Mouse (Mus musculus): Measurements from ENCODE around the gene Slc4a1. TPM values are rescaled to one million over a fixed set of nuclear protein-coding genes. Genes with fewer than 3 reads are reported as not detected.
"Not testable (repeated sequence)": the region's sequence is repeated elsewhere in the genome, so short reads cannot be mapped to it uniquely, and the experiment has no call there.

Gene Slc4a1
- total RNA-seq, 2 experiments from 2014 or later = 5,184 to 5,198 TPM

DNA sequence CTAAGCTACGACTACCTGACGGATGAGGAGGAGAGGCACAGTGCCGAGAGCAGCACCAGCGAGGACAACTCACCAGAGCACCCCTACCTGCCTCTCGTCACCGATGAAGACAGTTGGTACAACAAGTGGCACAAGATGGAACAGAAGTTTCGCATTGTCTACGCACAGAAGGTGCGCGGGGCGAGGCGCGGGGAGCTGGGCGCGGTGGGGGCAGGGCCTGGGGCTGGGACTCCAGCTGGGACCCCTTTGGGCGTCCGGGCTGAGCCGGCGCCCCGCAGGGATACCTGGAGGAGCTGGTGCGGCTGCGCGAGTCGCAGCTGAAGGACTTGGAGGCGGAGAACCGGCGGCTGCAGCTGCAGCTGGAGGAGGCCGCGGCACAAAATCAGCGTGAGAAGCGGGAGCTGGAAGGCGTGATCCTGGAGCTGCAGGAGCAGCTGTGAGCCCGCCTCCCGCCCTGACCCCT, 33.6 kb upstream of the Slc4a1 start:
- no peak for ATAC-seq (replicated peaks; ENCODE audit: low FRiP score, poor library complexity, severe bottlenecking)

DNA sequence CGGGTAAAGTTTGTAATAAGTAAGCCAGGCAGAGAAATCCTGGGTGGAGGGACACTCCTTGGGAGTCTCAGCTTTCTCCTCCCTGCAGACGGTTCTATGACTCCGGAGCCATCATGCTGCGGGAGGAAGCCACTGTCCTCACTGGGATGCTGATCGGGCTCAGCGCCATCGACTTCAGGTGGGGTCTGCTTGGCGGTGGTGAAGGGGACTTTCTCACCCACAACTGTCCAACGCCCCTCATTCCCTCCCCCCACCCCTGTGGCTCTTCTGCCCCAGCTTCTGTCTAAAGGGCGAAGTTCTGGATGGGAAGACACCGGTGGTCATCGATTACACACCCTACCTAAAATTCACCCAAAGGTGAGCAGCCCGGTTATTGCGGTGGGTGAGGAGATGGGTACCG, 33.1 kb upstream of the Slc4a1 start:
- ATAC-seq (replicated peaks; ENCODE audit: low FRiP score, poor library complexity, severe bottlenecking) = no peak

DNA sequence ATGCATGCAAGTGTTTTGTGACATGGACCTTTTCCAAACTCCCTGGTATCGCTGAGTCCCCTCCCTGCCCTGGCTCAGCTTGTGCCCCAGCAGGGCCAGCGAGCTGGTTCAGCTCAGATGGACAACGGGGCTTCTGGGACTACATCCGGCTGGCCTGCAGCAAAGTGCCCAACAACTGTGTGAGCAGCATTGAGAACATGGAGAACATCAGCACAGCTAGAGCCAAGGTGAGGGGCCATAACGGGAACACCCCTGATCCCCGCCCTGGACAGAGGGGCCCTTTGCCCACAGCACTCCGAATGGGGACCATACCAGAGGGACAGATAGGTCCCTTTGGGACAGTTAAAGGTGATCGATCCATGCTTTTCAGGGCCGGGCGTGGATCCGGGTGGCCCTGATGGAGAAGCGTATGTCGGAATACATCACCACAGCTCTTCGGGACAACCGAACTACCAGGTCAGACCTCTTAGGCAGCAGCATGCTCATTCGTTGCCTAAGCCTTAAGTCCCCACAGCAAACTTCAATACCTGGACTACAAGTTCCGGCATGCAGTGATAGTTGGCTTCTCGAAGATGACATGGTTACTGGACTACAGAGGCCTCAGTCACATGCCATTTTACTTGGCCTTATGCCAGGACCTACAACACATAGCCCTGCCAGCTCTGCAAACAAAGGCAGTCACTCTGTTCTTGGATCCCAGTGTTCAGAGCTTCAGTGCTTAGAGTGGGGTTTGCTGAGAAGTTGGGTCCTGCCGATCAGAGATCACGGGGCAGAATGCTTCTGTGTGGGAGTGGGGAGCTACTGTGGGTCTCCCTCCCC, 32.2 kb upstream of the Slc4a1 start:
- ATAC-seq (replicated peaks; ENCODE audit: low FRiP score, poor library complexity, severe bottlenecking) = no peak

DNA sequence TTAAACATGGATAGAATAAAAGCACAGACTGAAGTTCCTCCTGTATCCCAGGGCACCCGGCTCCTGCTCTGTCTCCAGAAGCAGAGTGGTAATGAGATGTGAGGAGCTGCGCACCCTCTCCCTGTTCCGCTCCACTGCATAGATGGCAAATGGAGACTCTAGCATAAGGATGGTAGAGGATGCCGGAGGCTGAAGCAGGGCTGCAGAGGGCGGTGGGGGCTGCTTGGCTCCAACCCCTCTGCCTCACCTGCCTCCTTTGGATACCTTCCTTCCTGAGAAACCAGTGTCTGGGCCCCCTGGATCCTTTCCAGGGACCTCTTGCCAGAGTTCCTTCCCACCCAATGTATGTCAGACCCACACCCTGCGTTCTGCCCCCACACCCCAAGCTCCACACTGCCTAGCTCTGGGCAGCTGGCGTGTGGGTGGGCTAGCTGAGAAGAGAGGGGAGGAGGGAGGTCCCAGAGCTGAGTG, 30.7 kb upstream of the Slc4a1 start:
- ATAC-seq (replicated peaks; ENCODE audit: low FRiP score, poor library complexity, severe bottlenecking) = no peak

DNA sequence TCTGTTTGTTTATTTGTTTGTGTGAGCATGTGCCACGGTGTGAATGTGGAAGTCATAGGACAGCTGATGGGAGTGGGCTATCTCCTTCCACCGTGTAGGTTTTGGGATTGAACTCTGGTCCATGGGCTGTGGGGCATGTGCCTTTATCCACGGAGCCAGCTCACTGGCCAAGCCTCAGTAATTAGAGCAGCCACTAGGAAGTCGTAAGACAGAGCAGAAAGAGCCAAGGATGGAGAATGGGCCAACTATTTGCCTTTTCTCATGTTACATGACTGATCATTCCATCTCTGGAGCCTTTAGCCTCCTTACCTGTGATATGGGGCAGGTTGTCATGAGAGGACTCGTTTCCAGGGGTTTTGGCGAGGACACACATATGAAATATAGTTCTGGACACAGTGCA, 30.3 kb upstream of the Slc4a1 start:
- ATAC-seq (replicated peaks; ENCODE audit: low FRiP score, poor library complexity, severe bottlenecking) = no peak

DNA sequence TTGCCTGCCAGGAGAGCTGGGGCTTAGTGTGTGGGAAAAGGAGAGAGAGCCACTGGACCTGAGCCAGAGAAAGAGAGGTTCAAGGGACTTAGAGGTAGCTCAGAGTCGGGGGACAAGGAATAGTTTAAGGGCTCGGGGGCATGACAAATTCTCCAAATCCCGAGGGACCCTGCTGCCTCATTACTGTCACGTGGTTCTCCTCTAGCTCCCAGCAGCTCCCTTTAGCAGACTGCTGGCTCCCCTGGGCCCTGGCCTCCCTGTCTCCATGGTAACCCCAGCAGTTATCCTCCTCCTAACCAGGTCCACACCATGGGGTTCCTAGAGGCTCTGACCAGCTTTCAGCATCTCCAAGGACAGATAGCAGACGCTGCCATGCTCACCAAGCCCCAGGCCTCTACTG, 29.2 kb upstream of the Slc4a1 start:
- ATAC-seq (replicated peaks; ENCODE audit: low FRiP score, poor library complexity, severe bottlenecking) = no peak

DNA sequence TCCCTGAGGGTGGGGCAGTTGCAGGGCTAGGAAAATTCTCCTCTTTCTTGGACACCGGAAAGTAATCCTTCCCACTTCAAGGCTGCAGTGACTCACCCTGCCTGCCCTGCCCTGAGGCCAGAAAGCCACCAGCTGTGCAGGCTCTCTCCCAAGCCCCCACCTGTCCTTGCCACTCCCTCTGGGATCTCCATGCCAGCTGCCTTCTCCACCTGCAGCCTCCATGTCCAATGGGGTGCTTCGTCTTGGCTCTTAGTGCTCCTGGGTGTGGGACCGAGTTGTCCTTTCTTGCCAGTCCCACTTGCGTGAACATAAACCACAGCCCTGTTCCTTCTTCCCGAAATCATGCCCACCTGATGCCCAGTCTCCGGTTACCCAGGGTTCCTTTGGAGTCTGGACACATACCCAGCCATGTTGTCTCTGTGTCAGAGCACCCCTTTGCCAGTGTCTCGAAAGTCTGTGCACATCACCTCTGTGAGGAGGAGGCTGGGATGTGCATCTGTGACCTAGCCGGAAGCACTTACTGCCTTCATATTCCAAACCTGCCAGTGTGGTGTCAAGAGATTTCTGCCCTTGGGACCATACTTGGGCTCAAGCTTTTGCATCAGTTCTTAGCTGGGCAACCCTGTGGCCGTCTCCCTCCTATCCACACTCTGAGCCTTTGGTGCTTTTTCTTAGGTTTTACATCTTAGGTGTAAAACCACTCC, 28.6 kb upstream of the Slc4a1 start:
- ATAC-seq (replicated peaks; ENCODE audit: low FRiP score, poor library complexity, severe bottlenecking) = no peak

DNA sequence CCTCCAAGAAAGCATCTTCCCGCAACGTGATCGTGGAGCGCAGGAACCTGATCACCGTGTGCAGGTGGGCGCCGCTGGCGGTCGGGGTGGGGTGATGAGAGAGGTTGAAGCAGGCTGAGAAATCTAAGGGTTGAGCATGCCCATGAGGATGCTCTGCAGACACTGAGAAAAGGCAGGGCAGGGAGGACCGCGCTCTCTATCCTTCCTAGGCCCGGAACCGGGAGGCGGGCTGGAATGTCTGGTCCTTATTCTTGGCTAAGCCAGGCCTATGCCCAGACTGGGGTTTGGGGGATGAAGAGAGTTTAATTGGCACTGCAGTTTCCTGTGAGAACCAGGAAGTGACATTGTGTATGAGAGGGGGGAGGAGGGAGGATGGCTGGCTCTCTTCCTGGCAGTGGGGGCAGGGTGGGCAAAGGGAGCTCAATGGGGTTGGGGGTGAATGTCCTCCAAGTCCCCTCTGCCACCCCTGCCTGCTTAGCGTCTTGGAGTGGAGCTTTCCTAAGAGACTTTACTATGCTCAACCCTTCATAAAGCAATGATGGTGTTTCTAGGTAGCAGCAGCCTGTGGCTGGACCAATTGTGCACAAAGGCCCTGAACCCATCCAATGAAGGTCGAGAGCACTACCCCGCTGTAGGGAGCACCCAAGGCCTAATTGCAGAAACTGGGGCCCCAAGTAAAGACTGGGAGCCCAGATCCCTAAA, 27.9 kb upstream of the Slc4a1 start:
- ATAC-seq (replicated peaks; ENCODE audit: low FRiP score, poor library complexity, severe bottlenecking) = no peak

DNA sequence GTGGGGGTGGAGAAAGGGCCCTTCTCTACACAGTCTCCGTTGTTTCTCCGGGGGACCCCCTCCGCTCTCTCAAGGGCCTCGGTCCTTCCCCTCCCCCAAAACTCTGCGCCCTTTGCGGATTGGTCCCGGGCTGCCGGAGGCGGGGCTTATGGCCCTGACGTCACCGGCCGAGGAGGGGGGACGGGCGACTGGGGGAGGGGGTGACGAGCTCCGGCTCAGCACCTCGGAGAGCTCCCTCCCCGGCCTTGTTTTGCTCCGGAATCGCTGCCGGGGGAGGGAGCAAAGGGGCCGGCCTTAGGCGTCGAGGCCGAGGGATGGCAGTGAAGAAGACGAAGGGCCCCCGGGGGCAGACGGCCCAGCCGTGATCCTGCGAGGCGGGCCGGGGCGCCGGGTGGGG, 27.2 kb upstream of the Slc4a1 start, which contains the start of gene Rundc3a:
Rundc3a (plus strand) TSS at position 166 of the 397 bp plus-strand sequence.
- no peak for ATAC-seq (replicated peaks; ENCODE audit: low FRiP score, poor library complexity, severe bottlenecking)

DNA sequence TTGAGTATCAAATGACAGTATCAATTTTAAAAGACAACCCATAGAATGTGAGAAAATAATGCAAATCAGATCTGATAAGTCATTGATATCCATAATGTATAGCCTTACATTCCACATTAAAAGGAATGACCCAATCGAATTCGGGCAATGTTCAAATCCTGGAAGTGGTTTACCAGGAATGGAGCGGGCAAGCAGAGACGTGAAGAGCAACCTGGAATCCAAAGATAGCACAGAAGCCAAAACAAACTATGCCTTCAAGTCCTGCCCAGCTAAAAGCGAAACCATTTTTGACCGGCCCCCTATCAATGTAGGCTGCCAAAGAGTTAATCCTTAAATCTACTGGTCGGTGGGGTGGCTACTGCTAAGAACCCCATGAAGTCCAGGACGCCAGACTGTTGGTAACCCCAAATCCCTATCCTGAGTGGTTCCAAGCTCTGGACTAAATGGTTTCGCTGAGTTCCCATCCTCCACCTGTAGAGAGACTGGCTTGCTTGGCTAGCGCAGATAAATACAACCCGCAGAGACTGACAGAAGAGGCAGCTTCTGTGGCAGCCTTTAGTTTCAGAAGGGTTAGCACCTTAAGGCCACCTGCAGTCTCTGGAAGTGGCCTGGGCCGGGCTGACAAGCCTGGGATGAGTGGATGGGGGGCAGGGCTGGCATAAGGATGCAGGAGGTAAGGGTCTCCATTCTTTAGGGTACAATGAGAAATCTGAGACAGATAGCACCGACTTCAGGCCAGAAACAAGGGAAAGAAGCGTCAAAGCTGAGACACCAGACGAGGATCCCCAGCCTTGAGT, 26.6 kb upstream of the Slc4a1 start:
- ATAC-seq (replicated peaks; ENCODE audit: low FRiP score, poor library complexity, severe bottlenecking) = no peak

DNA sequence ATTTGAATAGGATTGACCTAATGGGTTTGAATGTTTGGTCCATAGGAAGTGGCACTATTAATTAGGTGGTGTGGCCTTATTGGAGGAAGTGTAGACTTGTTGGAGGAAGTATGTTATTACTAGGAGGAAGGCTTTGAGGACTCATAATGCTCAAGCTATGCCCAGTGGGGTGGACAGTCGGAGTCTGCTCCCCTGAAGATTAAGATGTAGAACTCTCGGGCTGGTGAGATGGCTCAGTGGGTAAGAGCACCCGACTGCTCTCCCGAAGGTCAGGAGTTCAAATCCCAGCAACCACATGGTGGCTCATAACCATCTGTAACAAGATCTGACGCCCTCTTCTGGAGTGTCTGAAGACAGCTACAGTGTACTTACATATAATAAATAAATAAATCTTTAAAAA, 23.4 kb upstream of the Slc4a1 start:
- not testable (repeated sequence) for ATAC-seq (replicated peaks; ENCODE audit: low FRiP score, poor library complexity, severe bottlenecking)

DNA sequence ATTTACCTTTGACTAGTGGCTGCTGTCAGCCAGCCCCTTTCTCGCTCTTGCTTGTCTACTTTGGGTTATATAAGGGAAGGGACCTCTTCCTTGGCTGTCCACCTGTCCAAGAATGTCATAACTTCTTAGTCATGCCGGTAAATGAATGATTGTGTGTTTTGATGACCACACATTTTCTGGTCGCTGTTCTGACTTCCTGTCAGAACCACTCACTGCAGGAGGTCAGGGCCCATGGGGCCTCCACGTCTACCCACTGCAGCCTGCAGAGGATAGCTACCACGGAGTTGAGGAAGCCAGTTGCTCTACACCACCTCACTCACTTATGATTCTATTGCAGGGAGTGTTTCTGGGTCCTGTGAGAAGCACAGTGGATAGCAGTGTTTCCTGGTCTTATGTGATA, 20.1 kb upstream of the Slc4a1 start:
- ATAC-seq (replicated peaks; ENCODE audit: low FRiP score, poor library complexity, severe bottlenecking) = no peak

DNA sequence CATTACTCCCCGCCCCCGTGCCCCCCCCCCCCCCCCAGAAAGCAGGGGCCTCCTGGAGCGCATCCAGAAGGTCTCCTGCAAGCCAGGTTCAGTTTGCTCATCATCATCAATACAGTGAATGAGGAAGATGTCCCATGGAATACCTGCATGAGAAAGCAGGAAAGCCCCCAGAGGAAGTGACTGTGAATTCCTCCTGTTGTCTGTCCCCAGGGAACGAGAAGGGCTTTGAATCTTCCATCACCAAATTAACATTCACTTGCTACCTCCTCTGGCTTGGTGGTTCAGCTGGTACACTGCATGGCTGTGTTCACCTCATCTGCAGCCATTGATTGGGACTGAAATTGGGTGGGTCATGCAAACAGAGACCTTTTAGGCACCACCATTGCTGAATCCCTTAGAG, 19.1 kb upstream of the Slc4a1 start:
- no peak for ATAC-seq (replicated peaks; ENCODE audit: low FRiP score, poor library complexity, severe bottlenecking)

DNA sequence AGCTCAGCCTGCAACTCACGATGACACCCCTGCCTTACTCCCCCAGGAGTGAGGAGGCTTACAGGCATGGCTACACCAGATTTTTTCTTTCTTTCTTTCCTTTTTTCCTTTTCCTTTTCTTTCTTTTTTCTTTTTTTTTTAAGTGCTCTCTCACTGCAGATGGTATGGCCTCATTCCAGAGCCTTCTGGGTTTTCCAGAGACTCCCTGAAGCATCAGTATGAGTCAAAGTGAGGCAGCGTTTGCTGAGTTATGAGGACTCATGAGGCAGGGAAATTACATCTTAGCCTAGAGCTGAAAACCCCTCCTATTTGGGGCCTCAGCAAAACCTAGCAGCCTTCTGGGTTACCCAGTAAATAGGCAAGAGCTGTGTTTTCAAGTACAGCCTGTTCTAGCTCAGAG, 18.4 kb upstream of the Slc4a1 start:
- ATAC-seq (replicated peaks; ENCODE audit: low FRiP score, poor library complexity, severe bottlenecking) = no peak

DNA sequence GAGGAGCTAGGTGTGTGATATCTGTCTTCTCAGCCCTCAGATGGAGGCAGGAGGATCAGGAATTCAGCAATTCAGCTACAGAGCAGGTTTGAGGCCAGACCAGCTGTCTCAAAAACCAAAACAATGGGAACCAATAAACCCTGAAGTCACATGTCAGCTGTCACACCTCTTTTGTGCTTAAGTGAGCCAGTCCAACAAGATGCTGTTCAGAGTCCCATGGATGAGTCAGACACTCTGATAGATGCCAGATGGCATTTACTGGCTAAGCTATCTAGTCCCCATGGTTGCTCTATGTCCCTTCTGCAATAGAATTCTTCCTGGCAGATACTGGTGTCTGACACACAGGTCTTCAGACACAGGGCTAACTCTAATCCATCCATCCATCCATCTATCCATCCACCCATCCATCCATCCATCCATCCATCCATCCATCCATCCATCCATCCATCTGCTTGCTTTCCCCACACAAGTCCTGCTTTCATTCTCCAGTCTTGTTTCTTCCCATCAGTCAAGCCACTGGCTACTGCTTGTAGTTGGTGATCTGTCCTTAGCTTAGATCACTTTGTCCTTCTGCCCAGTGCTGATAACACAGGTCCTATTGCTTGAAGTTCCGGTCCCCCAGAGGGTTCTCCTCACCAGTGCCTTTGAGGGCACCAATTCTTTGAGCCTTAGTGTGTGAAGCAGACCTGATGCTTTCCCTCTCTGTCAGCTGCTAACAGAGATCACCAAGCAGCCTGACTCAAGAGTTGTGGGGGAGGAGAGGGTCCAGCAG, 17.5 kb upstream of the Slc4a1 start:
- ATAC-seq (replicated peaks; ENCODE audit: low FRiP score, poor library complexity, severe bottlenecking) = peak; percentile 66

DNA sequence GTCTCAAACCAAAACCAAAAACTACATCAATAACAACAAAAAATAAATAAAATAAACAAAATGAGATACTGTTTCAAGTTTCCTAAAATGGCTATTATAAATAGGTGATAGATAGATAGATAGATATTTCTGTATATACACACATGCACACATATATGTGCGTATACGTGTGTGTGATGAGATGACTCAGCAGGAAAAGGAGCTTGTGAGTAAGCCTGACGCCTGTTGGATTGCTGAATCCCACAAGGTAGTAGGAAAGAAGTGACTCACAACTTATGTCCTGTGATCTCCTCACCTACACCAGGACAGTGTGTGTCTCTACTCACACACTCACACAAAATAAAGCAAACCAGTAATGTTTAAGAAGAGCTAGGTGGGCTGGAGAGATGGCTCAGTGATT, 16.8 kb upstream of the Slc4a1 start:
- ATAC-seq (replicated peaks; ENCODE audit: low FRiP score, poor library complexity, severe bottlenecking) = peak; percentile 66; the same call in 1 of the 2 replicates

DNA sequence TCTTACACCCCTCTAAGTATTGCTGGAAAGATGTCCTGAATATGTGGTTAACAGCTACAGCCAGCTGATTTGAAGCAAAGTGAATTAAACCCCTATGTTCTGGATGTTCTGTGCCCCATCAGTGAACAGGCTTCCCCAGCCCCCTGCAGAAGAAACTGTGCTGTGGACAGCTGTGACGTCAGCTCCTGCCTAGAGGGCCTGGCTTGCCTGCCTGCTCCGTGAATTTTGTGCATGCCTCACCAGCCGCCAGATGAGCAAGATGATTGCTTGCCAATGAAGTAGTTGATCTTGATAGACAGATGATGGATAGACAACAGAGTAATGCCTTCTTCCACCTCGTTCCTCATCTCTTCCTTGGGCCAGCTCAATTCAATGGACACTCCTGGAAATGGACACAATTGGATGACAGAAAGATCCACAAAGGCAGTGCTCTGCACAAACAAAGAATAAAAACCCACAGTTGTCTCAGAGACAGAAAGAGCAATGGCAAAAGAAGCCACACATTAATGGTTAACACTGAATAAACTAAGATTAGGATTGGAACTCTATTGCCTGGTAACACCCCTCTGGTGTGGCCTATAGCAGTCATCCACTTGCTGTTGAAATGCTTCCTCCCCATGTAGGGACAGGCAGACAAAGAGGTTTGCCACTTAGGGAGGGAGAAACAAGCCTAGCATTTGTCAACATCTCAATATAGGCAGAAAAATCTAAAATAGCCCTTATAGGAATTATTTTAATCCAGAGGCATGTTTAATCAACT, 15.5 kb upstream of the Slc4a1 start:
- ATAC-seq (replicated peaks; ENCODE audit: low FRiP score, poor library complexity, severe bottlenecking) = no peak

DNA sequence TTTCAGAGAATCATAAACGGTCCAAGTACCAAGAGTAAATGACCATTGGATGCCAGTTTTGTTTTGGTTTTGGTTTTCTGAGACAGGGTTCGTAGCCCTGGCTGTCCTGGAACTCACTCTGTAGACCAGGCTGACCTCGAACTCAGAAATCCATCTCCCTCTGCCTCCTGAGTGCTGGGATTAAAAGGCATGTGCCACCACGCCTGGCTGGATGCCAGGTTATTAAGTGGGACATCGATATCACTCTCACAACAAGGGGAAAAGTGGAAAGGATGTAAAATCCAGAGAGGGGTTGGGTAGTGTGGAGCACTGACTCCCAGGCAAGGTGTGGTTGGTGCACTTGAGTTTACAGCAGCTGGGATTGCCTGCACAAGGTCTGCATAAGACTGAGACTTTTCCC, 14.1 kb upstream of the Slc4a1 start:
- ATAC-seq (replicated peaks; ENCODE audit: low FRiP score, poor library complexity, severe bottlenecking) = no peak

All from erythroid progenitor cell, adult 5-6 weeks (primary cell).